Mouse (Mus musculus): ENCODE data around the gene Fnip2. TPM values are rescaled to one million over a fixed set of nuclear protein-coding genes. Genes with fewer than 3 reads are reported as not detected.

Fnip2 gene
- total RNA-seq, 2 experiments from 2014 or later = 7.1 to 11.2 TPM

DNA sequence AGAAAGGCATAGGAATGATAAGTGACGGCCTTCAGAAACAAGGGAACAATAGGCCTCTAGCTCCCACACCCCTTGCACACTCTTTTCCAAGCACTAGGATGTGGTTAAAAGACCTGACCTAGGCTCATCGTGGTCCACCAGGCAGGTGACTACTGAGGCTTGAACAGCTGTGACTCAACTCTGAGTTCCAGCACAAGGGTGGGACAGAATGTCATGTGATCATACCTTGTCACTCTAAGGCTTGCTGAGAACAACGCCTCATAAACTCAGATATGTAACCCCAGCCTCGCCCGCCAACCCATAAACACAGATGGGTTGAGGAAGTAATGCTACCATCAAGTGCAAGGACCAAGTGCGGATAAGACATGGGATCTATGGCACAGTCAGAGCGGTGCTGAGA, 79.6 kb downstream of the Fnip2 start:
- no peak for ATAC-seq (replicated peaks; ENCODE audit: poor library complexity)

DNA sequence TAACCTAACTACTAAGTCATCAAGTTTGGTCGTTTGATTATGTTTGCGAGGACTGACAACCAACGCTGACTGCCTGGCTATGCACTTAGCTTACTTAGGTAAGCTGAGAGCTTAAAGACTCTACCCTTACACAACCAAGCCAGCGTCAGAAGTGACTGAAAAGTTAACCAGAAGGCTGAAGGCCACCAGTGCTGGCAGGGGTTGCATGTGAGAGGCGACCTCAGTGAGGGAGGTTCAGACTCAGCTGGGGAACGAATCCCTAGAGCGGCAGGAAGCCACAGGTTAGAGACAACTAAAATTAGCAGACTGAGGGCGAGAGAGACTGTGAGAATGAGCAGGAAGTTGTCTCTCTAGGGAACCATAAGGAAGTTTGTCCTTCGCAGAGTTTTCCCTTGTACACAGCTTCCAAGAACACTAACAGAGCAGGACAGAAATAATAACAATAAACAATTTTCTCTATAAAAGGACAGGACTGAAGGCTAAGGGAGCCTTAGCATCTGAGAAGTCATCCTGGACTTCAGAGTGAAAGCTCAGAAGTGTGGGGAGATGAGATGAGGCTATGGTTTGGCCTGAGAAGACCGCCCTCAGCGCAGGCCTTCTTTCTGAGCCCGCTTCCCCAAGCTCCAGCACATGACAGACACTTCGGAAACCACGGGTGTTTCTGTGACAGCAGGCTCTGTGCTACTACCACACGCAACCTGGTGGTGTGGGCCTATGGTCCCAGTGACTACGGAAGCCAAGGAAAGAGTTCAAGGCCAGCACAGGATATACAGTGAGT, 83.1 kb downstream of the Fnip2 start:
- peak; percentile 64 for ATAC-seq (replicated peaks; ENCODE audit: poor library complexity)

DNA sequence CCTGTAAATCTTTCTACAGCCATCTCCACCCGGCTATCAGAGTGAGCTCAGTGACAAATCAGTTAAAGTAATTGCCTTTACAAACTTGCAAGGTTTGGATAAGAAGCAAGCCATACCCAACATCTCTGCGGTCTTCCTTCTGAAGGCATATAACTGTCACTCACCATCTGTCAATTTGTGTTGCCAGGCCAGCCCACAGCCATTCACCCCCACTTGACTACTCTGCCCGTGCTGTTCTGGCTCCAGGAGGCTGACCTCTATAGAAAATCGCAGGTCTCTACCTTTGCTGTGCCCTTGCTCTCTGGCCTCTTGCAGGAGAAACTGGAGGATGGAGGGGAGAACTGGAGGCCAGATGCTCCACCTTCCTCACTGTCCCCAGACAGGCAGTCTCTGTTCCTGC, 88.7 kb downstream of the Fnip2 start:
- peak; percentile 58 for ATAC-seq (replicated peaks; ENCODE audit: poor library complexity)

DNA sequence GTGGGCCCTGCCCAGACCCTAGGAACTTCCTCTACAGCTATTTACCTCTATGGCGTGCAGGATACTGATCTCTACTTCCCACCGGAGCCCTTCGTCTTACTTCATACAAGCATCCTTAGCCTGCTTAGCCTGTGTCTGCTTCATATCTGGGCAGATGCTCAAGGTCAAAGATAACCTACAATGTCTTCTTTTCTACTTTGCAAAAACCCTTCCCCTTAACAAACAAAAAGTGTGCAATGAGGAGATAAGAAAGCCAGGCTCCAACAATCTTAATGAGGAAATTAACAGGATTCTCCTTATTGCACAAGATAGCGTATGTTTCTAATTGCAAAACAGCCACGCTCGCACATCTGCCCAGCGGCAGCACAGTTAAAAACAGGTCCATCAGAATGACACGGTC, 89.2 kb downstream of the Fnip2 start:
- peak; percentile 79 for ATAC-seq (replicated peaks; ENCODE audit: poor library complexity)

DNA sequence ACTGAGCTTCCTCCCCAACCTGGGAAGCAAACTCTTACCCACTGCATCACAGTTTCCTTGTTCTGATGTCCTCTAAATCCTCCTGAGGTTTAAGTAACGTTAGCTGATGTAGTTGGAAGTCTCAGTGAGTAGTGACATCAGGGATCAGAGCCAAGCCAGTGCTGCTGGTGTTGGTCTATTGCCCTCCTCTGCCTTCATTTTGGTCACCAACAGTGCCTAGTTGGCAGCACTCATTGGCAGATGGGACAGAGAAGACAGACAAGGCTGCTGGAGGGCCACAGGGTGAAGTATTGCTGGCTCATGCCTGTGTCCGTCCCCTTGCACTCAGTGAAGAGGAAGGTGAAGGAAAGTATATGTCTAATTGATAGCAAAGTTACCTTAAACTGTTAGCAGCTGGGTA, 91.6 kb downstream of the Fnip2 start:
- ATAC-seq (replicated peaks; ENCODE audit: poor library complexity) = no peak

DNA sequence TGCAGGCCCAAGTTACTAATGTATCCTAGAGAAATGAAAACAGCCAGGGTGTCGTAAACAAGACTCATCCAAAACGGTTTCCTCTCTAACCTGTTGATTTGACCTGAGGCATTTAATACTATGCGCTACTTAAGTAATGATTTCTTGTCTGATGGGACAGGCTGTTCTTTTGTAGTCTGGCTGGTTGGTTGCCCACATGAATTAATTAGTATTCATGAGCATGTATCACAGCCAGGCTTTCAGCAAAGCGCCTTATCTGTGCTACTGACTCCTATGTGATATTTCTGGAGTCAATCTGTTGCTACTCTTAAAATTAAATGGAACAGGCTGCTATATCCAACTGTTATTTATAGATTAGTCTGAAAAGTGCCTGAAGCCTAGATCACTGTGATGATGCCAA, 92.7 kb downstream of the Fnip2 start:
- ATAC-seq (replicated peaks; ENCODE audit: poor library complexity) = no peak

DNA sequence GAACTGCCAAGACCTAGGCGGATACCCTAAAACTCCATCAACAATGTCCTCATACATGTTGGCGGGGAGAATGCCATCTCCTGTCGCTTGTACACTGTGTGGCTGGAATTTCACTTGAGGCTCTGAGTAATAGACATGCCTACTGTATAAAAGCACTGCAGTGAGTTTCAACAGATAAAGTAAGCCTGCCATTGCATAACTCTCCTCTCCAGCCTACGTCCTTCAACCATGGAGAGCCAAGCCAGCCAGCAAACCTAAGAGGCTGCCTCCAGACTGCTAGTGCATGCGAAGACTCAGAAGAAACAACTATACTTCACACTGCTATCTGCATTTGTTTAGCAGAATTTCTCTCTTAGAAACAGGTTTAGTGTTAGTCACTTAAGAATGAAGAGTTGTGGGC, 95.2 kb downstream of the Fnip2 start:
- ATAC-seq (replicated peaks; ENCODE audit: poor library complexity) = peak; percentile 26; the same call in 1 of the 2 replicates

DNA sequence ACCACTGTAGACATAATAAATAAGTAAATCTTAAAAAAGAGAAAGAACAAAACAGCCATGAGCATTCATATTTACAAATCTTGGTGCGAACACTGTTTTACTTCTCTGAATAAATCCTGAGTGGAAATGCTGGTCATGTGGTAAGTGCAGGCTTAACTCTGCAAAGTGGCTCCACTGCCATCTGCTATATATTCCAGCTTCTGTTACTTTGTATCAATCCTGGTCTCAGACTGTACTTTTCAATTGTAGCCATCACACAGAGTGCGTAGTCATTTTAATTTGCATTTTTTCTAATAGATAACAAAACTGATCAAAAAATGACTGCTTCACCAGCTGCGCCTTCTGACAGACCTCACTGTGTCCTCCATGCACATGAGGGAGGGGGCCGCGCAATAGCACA, 98.2 kb downstream of the Fnip2 start:
- ATAC-seq (replicated peaks; ENCODE audit: poor library complexity) = no peak

DNA sequence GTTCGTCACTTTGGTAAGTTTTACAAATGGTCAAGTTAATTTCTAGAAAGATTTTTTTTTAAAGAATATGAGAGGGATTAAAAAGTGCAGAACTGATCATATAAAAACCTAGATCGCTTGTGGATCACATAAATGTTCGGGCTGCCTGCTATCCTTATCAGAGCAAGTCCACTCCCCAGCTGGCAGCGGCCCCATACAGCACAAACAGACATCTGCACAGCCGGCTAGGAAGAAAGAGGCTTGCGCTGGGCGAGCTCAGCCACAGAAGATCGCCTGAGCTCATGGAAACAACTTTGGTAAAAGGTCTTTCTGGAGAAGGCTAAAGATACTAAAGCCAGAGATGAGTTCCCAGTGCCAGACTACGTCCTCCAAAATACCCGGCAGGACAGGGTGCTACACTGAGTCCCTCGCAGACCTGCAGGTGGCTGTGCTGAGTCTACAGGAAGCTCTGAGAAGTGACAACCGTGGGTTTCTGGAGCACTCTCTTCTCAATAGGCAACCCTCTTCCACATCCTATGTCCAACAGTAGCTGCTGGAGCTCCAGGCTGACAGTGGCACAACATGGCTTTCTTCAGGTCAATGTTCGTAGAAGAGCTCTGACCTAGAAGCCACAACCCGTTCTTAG, 108.8 kb downstream of the Fnip2 start:
- ATAC-seq (replicated peaks; ENCODE audit: poor library complexity) = peak; percentile 75

DNA sequence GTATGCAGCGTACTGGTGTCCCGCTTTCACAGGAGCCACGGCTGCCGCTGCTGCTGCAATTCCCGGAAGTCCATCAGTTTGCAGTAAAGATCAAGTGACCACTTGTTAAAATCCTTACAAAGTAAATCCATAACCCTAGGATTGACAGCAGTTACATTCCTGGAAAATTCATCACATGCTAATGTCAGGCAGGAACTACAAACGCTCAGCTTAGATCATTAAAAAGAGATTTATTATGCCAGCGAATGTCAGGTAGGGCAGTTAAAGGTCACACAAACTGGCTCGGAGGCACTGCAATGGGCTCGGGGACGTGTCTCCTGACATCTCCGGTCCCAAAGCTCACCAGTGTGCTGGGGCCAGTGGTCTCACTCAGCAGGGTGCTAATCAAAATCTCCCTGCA, 111.8 kb downstream of the Fnip2 start:
- ATAC-seq (replicated peaks; ENCODE audit: poor library complexity) = no peak

DNA sequence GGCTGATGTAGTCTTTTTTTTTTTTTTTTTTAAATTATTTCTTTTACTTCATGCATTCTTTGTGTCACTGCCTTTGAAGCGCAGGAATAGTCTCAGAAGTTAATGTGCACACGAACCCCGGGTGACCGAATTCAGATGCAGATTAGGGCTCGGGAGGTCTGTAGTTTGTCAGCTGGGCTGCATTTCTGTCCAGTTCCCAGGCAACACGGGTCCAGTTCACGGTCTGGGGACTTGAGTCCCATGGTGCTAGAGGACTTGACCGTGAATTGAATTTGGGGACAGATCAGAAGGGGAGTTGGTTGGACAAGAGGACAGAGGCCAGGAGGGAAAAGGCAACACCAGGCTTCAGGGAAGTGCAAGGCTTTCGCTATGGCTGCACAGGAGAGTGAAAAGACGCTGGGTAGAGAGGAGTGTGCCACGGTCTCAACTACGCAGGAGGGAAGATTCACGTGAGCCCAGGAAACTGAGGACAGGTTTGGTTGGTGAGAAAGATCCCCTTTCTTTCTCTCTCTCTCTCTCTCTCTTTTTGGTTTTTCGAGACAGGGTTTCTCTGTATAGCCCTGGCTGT, 114.8 kb downstream of the Fnip2 start:
- no peak for ATAC-seq (replicated peaks; ENCODE audit: poor library complexity)

DNA sequence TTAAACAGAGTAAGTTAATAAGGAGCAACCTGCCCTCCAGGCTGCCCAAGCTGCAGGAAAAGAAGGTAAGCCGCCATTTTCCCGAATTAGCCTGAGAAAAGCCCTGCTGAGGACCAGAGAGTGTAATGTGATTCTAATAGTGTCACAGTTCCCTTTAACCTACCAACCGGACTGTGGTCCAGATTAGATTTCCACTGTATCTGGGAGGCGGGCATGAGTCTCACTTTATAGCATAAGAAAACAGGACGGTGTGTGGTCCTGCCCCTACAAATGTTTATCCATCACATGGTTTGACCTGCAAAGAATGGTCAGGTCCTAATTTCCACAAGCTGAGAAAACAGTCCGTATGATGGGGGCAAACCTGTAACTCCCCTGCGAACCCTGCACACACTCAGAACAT, 118.2 kb downstream of the Fnip2 start:
- no peak for ATAC-seq (replicated peaks; ENCODE audit: poor library complexity)

DNA sequence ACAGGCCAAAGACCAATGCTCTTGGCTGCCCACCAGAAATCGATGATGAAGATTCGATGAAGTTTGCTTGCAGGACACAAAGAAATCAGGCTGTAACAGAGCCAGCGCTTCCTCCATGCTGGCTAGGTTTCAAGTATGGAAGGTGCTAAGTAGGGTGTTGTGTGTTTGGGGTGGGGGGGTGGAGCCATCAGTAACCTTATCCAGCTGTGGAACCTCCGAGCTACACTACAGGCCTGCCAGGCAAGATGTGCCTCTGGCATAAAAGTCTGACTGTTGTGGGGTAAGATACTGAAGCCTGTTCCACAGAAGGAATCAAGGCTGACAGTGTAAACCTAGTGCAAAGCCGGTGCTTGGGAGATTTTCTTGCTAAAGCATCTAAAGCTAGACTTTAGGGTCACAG, 119.2 kb downstream of the Fnip2 start:
- ATAC-seq (replicated peaks; ENCODE audit: poor library complexity) = no peak

DNA sequence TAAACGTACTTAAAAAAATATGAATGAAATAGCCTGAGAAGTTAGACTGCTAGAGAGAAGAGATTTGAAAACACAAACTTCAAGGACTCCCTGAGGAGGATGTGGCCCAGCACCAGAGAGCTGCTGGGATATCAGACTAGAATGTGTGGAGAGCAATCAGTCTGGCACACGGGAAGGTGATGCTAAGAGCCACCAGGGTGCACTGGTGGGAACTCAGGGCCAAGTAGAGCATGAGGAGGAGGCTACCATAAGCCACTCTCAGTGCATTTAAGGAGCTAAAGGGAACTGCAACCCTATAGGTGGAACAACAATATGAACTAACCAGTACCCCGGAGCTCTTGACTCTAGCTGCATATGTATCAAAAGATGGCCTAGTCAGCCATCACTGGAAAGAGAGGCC, 120.9 kb downstream of the Fnip2 start:
- ATAC-seq (replicated peaks; ENCODE audit: poor library complexity) = peak; percentile 60; the same call in 1 of the 2 replicates

DNA sequence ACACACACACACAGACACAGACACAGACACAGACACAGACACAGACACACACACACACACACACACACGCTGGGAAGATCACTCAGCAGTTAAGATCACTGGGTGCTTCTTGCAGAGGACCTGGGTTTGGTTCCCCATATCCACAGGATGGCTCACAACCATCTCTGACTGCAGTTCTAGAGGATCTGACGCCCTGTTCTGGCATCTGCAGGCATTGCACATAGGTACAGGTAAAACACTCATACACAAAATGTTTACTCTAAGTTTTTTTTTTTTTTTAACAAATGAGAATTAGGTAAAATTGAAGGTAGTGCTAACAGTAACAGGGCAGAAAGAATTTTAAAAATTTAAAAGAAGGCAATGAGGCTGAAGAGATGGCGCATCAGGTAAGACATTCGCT, 121.5 kb downstream of the Fnip2 start:
- ATAC-seq (replicated peaks; ENCODE audit: poor library complexity) = no peak

DNA sequence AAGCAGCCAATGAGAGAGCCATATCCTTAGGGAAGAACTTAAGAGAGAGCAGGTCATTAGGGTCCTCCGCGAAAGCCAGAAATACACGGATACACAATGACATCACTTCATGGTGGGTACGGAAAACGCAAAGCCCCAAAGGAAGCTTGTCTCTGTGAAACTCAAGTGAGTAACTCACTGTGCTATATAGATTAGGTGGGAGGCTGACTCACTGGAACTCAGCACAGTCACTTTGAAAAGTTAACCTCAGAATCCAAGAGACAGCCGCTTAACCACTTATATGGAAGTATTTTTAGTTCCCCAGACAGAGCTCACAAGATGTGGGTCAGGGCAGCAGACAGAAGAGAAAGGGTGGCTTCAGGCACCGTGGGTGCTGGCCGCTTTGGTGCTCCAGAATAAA, 122.6 kb downstream of the Fnip2 start:
- no peak for ATAC-seq (replicated peaks; ENCODE audit: poor library complexity)

DNA sequence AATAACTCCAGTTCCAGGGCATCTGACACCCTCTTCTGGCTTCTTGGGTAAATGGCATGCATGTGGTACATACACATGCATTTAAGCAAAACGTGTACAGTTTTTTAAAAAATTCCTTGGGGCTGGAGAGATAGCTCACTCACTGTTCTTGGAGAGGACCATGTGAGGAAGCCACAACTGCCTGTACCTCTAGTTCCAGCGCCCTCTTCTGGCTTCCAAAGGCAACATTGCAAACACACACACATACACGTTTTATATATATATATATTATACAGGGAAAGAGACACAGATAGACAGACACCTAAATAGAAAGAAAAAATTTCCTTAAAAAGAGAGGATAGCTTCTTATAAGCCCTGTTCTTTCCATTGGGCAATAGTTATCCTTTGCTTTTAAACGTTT, 123.7 kb downstream of the Fnip2 start:
- ATAC-seq (replicated peaks; ENCODE audit: poor library complexity) = no peak; the same call in 1 of the 2 replicates

DNA sequence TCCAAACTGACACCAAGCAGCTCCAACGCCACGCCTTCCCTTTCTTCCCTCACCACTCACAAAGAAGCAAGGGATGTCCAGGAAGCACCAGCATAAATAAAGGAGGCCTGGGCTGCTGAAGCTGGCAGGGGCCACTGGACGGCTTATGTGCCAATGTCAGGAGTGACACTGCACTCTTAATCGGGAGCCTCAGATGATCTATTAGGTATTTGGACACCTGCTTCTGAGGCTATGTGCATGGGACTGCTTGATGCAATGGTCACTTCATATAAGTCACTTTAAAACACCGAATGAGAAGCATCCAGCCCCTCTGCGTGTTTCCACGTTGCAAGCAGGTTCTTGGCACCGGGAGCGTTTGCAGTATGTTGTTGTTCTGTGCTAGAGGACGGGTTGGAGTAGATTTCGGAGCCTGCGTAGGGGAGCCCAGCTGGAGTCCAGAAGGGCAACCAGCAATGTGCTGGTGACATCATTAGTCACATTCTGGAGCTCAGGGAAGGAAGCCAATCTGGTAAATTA, 126.6 kb downstream of the Fnip2 start:
- no peak for ATAC-seq (replicated peaks; ENCODE audit: poor library complexity)

DNA sequence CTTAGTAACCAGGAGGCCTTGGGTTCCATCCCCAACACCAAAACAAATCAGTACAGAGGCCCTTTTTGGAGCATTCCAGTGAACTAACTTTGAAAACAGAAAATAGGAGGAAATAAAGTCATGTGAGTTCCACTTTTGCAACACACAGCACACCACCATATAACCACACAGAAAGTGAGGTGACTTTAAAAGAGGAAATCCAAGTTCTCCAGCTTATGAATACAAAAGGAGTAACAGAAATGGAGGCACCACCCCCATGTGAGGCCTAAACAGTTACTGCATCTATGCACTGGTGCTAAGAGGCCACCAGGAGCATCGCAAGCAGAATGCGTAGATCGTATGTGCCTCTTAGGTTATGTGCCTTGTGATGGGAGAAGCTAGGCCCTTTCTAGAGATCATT, 129.3 kb downstream of the Fnip2 start:
- peak; percentile 98 for ATAC-seq (replicated peaks; ENCODE audit: poor library complexity)

DNA sequence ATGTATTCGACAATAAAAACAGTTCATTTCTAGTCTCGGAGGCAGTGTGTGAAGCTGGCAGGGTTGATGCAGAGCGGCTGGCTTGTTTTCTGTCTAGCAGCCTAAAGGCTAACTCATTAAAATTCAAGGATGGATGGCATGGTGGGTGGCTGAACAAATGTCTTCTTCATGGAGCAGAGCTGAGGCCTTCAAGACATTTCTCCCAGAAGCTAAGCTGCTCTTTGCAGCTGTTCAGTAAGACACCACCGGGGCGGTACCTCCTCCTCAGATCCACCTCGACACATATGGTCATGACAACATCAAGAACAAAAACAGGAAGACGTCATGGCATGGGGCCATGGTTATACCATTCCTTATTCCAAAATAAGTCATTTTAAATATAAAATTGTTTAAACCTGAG, 131.4 kb downstream of the Fnip2 start:
- no peak for ATAC-seq (replicated peaks; ENCODE audit: poor library complexity)

DNA sequence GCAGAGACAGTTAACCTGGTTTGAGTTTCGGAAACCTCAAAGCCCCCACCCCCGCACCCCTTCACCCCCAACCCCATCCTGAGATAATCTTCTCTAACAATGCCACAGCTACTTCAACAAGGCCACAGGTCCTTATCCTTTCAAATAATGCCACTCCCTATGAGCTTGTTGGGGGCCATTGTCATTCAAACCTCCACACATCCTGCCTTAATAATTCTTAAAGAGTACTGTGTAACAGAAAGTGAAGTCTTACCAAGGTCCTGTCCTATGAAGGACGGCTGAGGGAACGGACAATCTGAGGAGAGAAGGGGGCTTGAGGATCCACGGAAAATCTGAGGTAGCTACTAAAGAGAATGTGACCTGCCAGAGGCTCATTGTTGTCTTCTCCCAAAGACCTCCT, 132.6 kb downstream of the Fnip2 start:
- ATAC-seq (replicated peaks; ENCODE audit: poor library complexity) = no peak

DNA sequence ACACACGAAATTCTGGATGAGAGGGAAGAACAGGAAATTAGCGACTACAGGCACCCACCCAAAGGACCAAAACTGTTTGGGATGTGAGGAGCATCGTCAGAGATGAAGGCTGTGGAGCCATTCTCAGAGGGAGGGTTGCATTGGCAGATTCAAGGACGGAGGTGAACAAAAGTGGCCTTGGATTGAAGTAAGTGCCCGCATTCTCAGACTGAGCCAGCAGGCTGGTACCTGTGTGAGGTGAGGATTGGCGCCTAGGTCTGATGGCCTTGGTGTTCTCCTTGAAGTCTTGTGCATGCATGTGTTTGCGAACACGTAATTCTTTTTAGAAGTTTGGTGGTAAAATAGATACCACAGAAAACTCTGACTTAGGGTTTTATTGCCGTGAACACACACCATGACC, 133.2 kb downstream of the Fnip2 start:
- ATAC-seq (replicated peaks; ENCODE audit: poor library complexity) = no peak
